Mouse (Mus musculus) regulatory T cell (primary cell): ENCODE results near the gene 4930469K13Rik.

ENCODE experiments used
- in situ Hi-C: fragments of 300-600 bp; cut with MboI, MseI; formaldehyde crosslinking; loops from one replicate; pipeline ENCODE4 v1.15.1; 2025; ENCODE audit warnings: high pct_unique_total_duplicates

Gene 4930469K13Rik

GRCm38 (mm10) chr11:33946501-33946900 is 151.9 kb downstream of the 4930469K13Rik start:
- in situ Hi-C loops: loop anchor here (25.0 kb wide), 1 partner anchor 1866 kb away; no protein-coding TSS in a partner anchor

GRCm38 (mm10) chr11:33944786-33945328 is 153.5 kb downstream of the 4930469K13Rik start:
- in situ Hi-C loops: loop anchor here (25.0 kb wide), 1 partner anchor 1867 kb away; no protein-coding TSS in a partner anchor

- in situ Hi-C loops: loop anchor here (25.0 kb wide), 1 partner anchor 1868 kb away; no protein-coding TSS in a partner anchor
Observed at GRCm38 (mm10) chr11:33944067-33944785, 154.1 kb downstream of the 4930469K13Rik start.

GRCm38 (mm10) chr11:33943565-33943964 is 154.8 kb downstream of the 4930469K13Rik start:
- in situ Hi-C loops: loop anchor here (25.0 kb wide), 1 partner anchor 1869 kb away; no protein-coding TSS in a partner anchor

GRCm38 (mm10) chr11:33939456-33940113 is 158.8 kb downstream of the 4930469K13Rik start:
- in situ Hi-C loops: loop anchor here (10.0 to 25.0 kb wide), 4 partner anchors 775 to 1873 kb away; partner anchors contain the start of genes Fbxw11 and Npm1

- in situ Hi-C loops: loop anchor here (10.0 to 25.0 kb wide), 4 partner anchors 774 to 1874 kb away; partner anchors contain the start of genes Fbxw11 and Npm1
Observed at GRCm38 (mm10) chr11:33938561-33939274, 159.6 kb downstream of the 4930469K13Rik start.

- in situ Hi-C loops: loop anchor here (10.0 to 25.0 kb wide), 4 partner anchors 773 to 1875 kb away; partner anchors contain the start of genes Fbxw11 and Npm1
Observed at GRCm38 (mm10) chr11:33937641-33938040, 160.7 kb downstream of the 4930469K13Rik start.

GRCm38 (mm10) chr11:33934286-33934685 is 164.1 kb downstream of the 4930469K13Rik start:
- in situ Hi-C loops: loop anchor here (10.0 to 25.0 kb wide), 4 partner anchors 769 to 1878 kb away; partner anchors contain the start of genes Fbxw11 and Npm1

- in situ Hi-C loops: loop anchor here (10.0 to 25.0 kb wide), 4 partner anchors 768 to 1880 kb away; partner anchors contain the start of genes Fbxw11 and Npm1
Observed at GRCm38 (mm10) chr11:33932386-33933111, 165.8 kb downstream of the 4930469K13Rik start.

GRCm38 (mm10) chr11:33931836-33932385 is 166.4 kb downstream of the 4930469K13Rik start:
- in situ Hi-C loops: loop anchor here (10.0 to 25.0 kb wide), 4 partner anchors 767 to 1880 kb away; partner anchors contain the start of genes Fbxw11 and Npm1

- in situ Hi-C loops: loop anchor here (25.0 kb wide), 1 partner anchor 1883 kb away; no protein-coding TSS in a partner anchor
Observed at GRCm38 (mm10) chr11:33929412-33929811, 168.9 kb downstream of the 4930469K13Rik start.

- in situ Hi-C loops: loop anchor here (25.0 kb wide), 1 partner anchor 1884 kb away; no protein-coding TSS in a partner anchor
Observed at GRCm38 (mm10) chr11:33928658-33929057, 169.7 kb downstream of the 4930469K13Rik start.

- in situ Hi-C loops: loop anchor here (25.0 kb wide), 1 partner anchor 1884 kb away; no protein-coding TSS in a partner anchor
Observed at GRCm38 (mm10) chr11:33927836-33928235, 170.5 kb downstream of the 4930469K13Rik start.

- in situ Hi-C loops: loop anchor here (25.0 kb wide), 1 partner anchor 1885 kb away; no protein-coding TSS in a partner anchor
Observed at GRCm38 (mm10) chr11:33927321-33927720, 171.0 kb downstream of the 4930469K13Rik start.

- in situ Hi-C loops: loop anchor here (25.0 kb wide), 1 partner anchor 1886 kb away; no protein-coding TSS in a partner anchor
Observed at GRCm38 (mm10) chr11:33926551-33926950, 171.8 kb downstream of the 4930469K13Rik start.

GRCm38 (mm10) chr11:33925778-33926177 is 172.6 kb downstream of the 4930469K13Rik start:
- in situ Hi-C loops: loop anchor here (25.0 kb wide), 1 partner anchor 1887 kb away; no protein-coding TSS in a partner anchor
